ENCODE assay signal across 11 mouse cellular contexts in the genomic region with DNA sequence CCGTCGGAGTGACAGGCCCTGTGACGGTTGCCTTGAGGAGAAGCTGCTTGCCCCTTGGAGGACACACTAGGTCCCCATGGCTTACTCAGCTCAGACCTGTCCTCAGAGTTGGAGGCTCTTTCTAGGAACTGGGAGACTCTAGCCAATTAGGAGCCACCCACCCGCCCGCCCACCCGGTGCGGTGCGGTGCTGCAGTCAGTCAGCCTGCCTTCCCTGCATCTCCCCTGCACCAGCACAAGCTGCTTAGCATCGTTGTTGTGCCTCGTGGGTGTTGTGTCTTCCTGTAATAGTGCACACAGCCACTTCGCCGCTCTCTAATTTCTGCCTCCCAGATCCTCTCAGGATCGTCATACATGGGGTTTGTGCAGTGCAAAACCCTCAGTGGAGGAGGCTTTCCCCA.
A peak's percentile ranks its signal among the peaks of the same experiment; 100 is the strongest.
DNase-seq lines count a peak whose midpoint lies in the region; ATAC-seq and TF ChIP-seq lines count a peak whose summit lies in the region.
"Had no signal": no experiment of that assay in that cellular context is flagged by ENCODE, and none has a peak within 500 bp of the region (broad histone marks: within the 10 kb centered on the region; RNA-seq: fewer than 3 reads in every experiment).

No protein-coding gene starts in this region.

- no peak overlapping the region for H3K4me3 ChIP-seq in heart, postnatal 0 days (ENCODE audit: low read depth, low read length)
- no peak overlapping the region for H3K4me3 ChIP-seq in forebrain, postnatal 0 days (ENCODE audit: low read depth, low read length)
- no peak overlapping the region for H3K4me3 ChIP-seq in midbrain, embryonic 13.5 days (replicated peaks)
- no peak overlapping the region for H3K4me3 ChIP-seq in layer of hippocampus, adult 2 months
- H3K4me3 ChIP-seq: erythroblast, embryonic 14.5 days had no signal

- H3K9me3 ChIP-seq in heart, postnatal 0 days (replicated peaks; ENCODE audit: control insufficient read depth, low read length), result no peaks in the 10 kb centered on the region
- H3K9me3 ChIP-seq in forebrain, postnatal 0 days (ENCODE audit: low read length), result no peaks in the 10 kb centered on the region
- H3K9me3 ChIP-seq in midbrain, embryonic 13.5 days, result no peaks in the 10 kb centered on the region

- ATAC-seq in heart, postnatal 0 days (ENCODE audit: insufficient read depth, low read depth), result no peak
- peak; percentile 75 for ATAC-seq in forebrain, postnatal 0 days
- ATAC-seq in midbrain, embryonic 13.5 days, result peak; percentile 67
- ATAC-seq: inflammation-experienced regulatory T-cells, adult 6 months had no signal

- H3K27ac ChIP-seq in heart, postnatal 0 days (ENCODE audit: low read depth), result 0 out of 2 replicates have a peak overlapping the region, but pooled peaks have one; percentile 55
- peak overlapping the region; percentile 41; the same call in 1 of the 2 replicates for H3K27ac ChIP-seq in forebrain, postnatal 0 days (ENCODE audit: low read depth, low read length)
- H3K27ac ChIP-seq in midbrain, embryonic 13.5 days, result peak overlapping the region; percentile 83
- H3K27ac ChIP-seq in layer of hippocampus, adult 2 months, result no peak overlapping the region

- no peak for TF ChIP-seq CTCF in heart, postnatal 0 days (IDR thresholded peaks at IDR 0.05; ENCODE audit: low read depth)
- TF ChIP-seq CTCF in brain, embryonic 14.5 days (IDR thresholded peaks at IDR 0.05; ENCODE audit: borderline replicate concordance, extremely low read depth, insufficient read depth, insufficient read length), result no peak
- TF ChIP-seq CTCF in forebrain, postnatal 0 days (IDR thresholded peaks at IDR 0.05; ENCODE audit: low read depth), result no peak
- no peak for TF ChIP-seq CTCF in layer of hippocampus, adult 2 months (conservative IDR thresholded peaks at IDR 0.05)

- intact Hi-C loops in heart, postnatal 10 days (cut with DNase I), result loop anchor here (2.0 kb wide), 1 partner anchor 42 kb away; no protein-coding TSS in a partner anchor

- no peak for TF ChIP-seq EP300 in heart, postnatal 0 days (IDR thresholded peaks at IDR 0.05; ENCODE audit: low read depth)

- H3K4me2 ChIP-seq in heart, postnatal 0 days (ENCODE audit: low read depth, low read length), result no peak overlapping the region
- H3K4me2 ChIP-seq in forebrain, postnatal 0 days (ENCODE audit: low read depth), result peak overlapping the region; percentile 16; the same call in 1 of the 2 replicates
- H3K4me2 ChIP-seq in midbrain, embryonic 13.5 days (replicated peaks), result peak overlapping the region; percentile 19

- H3K36me3 ChIP-seq in heart, postnatal 0 days (replicated peaks; ENCODE audit: control insufficient read depth, insufficient read depth, low read length), result no peaks in the 10 kb centered on the region
- H3K36me3 ChIP-seq in forebrain, postnatal 0 days (ENCODE audit: insufficient read depth), result no peaks in the 10 kb centered on the region
- H3K36me3 ChIP-seq in midbrain, embryonic 13.5 days, result no peaks in the 10 kb centered on the region

- no peak for DNase-seq in heart, postnatal 0 days (ENCODE audit: low spot score)
- no peak for DNase-seq in heart, postnatal 10 days
- DNase-seq in brain, embryonic 14.5 days (ENCODE audit: low read depth), result peak; percentile 83
- DNase-seq in forebrain, postnatal 0 days, result peak; percentile 58
- no peak for DNase-seq in cerebellum, postnatal 36 days
- DNase-seq in layer of hippocampus, adult 2 months (ENCODE audit: low spot score in 2 of 2), result no peak
- DNase-seq in urinary bladder, postnatal 25 days (ENCODE audit: low spot score), result no peak
- DNase-seq: lung, postnatal 14 days had no signal

- TF ChIP-seq POLR2A in brain, embryonic 14.5 days (IDR thresholded peaks at IDR 0.05; ENCODE audit: borderline replicate concordance, extremely low read depth, insufficient read depth, insufficient read length, poor library complexity, severe bottlenecking), result no peak

- H3K9ac ChIP-seq in heart, postnatal 0 days (replicated peaks; ENCODE audit: low read depth, low read length), result no peak overlapping the region
- H3K9ac ChIP-seq in forebrain, postnatal 0 days, result peak overlapping the region; percentile 6; the same call in 1 of the 2 replicates
- peak overlapping the region; percentile 24; the same call in 1 of the 2 replicates for H3K9ac ChIP-seq in midbrain, embryonic 13.5 days (replicated peaks)

- H3K4me1 ChIP-seq in heart, postnatal 0 days (ENCODE audit: control insufficient read depth, insufficient read depth), result peaks cover 8% of the 10 kb centered on the region
- peaks cover 33% of the 10 kb centered on the region for H3K4me1 ChIP-seq in forebrain, postnatal 0 days (ENCODE audit: insufficient read depth)
- H3K4me1 ChIP-seq in midbrain, embryonic 13.5 days (replicated peaks), result peaks cover 69% of the 10 kb centered on the region

- WGBS in heart, postnatal 0 days, result 66% methylated on average over 13 of the region's 13 CpGs
- 19% methylated on average over 13 of the region's 13 CpGs for WGBS in forebrain, postnatal 0 days
- WGBS in midbrain, embryonic 13.5 days, result 18% methylated on average over 13 of the region's 13 CpGs

- H3K27me3 ChIP-seq in heart, postnatal 0 days (ENCODE audit: control insufficient read depth, insufficient read depth, low read length), result no peaks in the 10 kb centered on the region
- H3K27me3 ChIP-seq in forebrain, postnatal 0 days (ENCODE audit: insufficient read depth, low read length), result no peaks in the 10 kb centered on the region
- H3K27me3 ChIP-seq in midbrain, embryonic 13.5 days, result peaks cover 10% of the 10 kb centered on the region; the same call in 1 of the 2 replicates

Comparison
In these comparisons a context has a peak if more than half of its experiments do, and no peak if none do; other contexts are left out.
1. DNase-seq: peak in brain, embryonic 14.5 days (single experiment) and forebrain, postnatal 0 days (single experiment); none in heart, postnatal 0 days (single experiment), heart, postnatal 10 days (0 of 2), cerebellum, postnatal 36 days (0 of 2), layer of hippocampus, adult 2 months (0 of 2) and urinary bladder, postnatal 25 days (single experiment).